Mouse (Mus musculus) C2C12 (cell line): ENCODE results near the gene Ly6g6d.

Source experiments
- CEBPB ChIP-seq: IDR thresholded peaks from one replicate; pipeline ENCODE4 v1.6.1; 2011; ENCODE audit warnings: low read depth, mild to moderate bottlenecking, control low read depth, moderate library complexity
- CTCF ChIP-seq: IDR thresholded peaks from one replicate; pipeline ENCODE4 v1.5.1; 2011; ENCODE audit not compliant: control insufficient read depth, insufficient read depth, insufficient read length
- MAX ChIP-seq: IDR thresholded peaks from one replicate; pipeline ENCODE4 v1.6.1; 2011; ENCODE audit warnings: mild to moderate bottlenecking, control low read depth
- MYOD1 ChIP-seq: IDR thresholded peaks from one replicate; pipeline ENCODE4 v1.6.1; 2011; ENCODE audit warnings: low read depth; ENCODE audit not compliant: control insufficient read depth, insufficient read length
- MYOG ChIP-seq: IDR thresholded peaks from one replicate; pipeline ENCODE4 v1.6.1; 2011; ENCODE audit not compliant: control insufficient read depth, insufficient read length; ENCODE audit errors: extremely low read depth
- USF1 ChIP-seq: IDR thresholded peaks from one replicate; pipeline ENCODE4 v1.6.1; 2011; ENCODE audit warnings: low read depth, mild to moderate bottlenecking, control low read depth, moderate library complexity

DNA sequence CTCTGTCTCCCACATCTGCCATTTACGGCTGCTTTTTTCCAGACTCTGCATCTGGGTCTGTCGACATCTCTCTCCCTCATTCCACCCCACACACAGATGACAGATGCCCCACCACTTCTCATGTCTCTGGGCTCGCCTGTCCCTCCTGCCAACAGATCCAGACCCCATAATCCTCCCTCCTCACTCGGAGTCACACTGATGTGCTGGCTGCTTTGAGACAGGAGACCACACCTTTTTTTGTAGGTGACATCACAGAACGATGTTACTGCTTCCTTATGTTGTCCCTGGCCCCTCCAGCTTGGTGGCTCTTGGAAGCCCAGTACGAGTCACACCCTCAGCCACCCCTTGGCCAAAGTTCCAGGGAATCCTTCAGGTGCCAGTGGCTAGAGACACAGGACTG lies 2.4 kb upstream of the Ly6g6d start:
- TF ChIP-seq CTCF, result no peak
- no peak for TF ChIP-seq CEBPB
- TF ChIP-seq MAX, result no peak
- TF ChIP-seq USF1, result no peak
- TF ChIP-seq MYOD1, result no peak
- TF ChIP-seq MYOG, result no peak
